Mouse (Mus musculus): ENCODE measurements around the gene Arhgap25. TPM values are rescaled to one million over a fixed set of nuclear protein-coding genes. Genes with fewer than 3 reads are reported as not detected.

The Arhgap25 gene
- polyA plus RNA-seq, 1 experiment: 0.42 TPM

DNA sequence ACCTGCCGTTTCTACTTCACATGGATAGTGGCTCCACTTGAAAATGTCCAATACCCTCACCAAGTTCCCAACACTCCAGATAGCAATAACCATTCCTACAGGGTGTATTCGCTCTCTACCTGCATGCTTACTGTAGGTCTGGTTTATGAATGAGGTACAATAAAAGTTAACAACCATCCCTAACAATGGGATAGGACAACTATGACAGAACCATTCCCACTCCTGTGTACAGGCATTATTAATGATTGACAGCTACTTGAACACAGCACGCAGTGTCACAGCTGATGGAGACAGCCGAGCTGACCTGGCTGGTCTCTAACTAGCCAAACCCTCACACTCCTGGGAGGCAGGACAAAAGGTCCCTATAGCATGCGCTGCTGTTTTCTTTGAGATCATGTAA, 4.6 kb upstream of the Arhgap25 start:
- Histone ChIP-seq H3K27ac (ENCODE audit: insufficient read depth, low read length) (no peak overlapping the region), H3K4me3 (ENCODE audit: insufficient read depth, low read length) (no peak overlapping the region), H3K4me1 (ENCODE audit: control insufficient read depth, insufficient read depth, low read length) (no peaks in the 10 kb centered on the region; the same call in 1 of the 2 replicates)
- TF ChIP-seq POLR2A (IDR thresholded peaks at IDR 0.05; ENCODE audit: low read depth, low read length) (no peak), CTCF (IDR thresholded peaks at IDR 0.05; ENCODE audit: borderline replicate concordance, insufficient read depth, low read length) (no peak)

GRCm38 (mm10) chr6:87536270-87536669, 3.2 kb upstream of the Arhgap25 start:
- no peaks in the 10 kb centered on the region for H3K4me1 ChIP-seq (ENCODE audit: control insufficient read depth, insufficient read depth, low read length)
- H3K4me3 ChIP-seq (ENCODE audit: insufficient read depth, low read length): no peak overlapping the region
- no peak overlapping the region for H3K27ac ChIP-seq (ENCODE audit: insufficient read depth, low read length)
- TF ChIP-seq POLR2A (IDR thresholded peaks at IDR 0.05; ENCODE audit: low read depth, low read length) (no peak), CTCF (IDR thresholded peaks at IDR 0.05; ENCODE audit: borderline replicate concordance, insufficient read depth, low read length) (no peak)

GRCm38 (mm10) chr6:87535651-87536050, 2.6 kb upstream of the Arhgap25 start:
- H3K27ac ChIP-seq (ENCODE audit: insufficient read depth, low read length): no peak overlapping the region
- H3K4me1 ChIP-seq (ENCODE audit: control insufficient read depth, insufficient read depth, low read length): no peaks in the 10 kb centered on the region
- TF ChIP-seq POLR2A (IDR thresholded peaks at IDR 0.05; ENCODE audit: low read depth, low read length) (no peak), CTCF (IDR thresholded peaks at IDR 0.05; ENCODE audit: borderline replicate concordance, insufficient read depth, low read length) (no peak)
- no peak overlapping the region for H3K4me3 ChIP-seq (ENCODE audit: insufficient read depth, low read length)

DNA sequence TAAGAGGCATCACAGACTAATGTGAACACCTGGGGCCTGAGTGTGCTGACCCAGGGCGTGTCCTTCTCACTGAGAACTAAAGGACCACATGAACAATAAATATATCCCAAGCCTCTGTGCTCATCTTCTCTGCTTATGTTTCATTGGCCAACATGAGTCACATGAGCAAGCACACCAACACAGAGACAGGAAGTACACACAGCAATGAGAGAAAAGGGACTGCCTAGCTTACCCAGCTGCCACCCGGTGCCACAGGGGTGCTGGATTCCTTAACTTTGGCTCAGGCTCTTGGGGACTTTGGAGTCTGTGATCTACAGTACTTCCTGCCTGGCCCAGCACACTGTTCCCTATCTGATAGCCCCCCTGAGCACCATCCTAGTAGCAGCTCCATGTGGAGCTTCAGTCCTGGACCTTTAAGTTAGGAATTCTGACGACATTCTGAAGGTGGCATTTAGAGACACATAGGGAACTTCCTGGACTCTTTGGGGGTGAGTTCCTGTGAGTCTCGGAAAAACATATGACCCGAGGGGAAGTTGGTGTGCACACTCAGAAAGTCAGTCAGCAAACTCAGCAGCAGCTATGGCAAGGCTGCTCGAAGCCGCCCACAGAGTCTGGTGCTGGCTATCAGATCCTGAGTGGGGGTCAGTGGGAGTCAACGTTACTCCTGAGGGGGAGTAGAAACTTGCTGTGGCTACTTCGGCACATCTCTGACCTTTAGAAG, 2.0 kb upstream of the Arhgap25 start:
- no peak overlapping the region for H3K4me3 ChIP-seq (ENCODE audit: insufficient read depth, low read length)
- H3K27ac ChIP-seq (ENCODE audit: insufficient read depth, low read length): no peak overlapping the region
- no peaks in the 10 kb centered on the region for H3K4me1 ChIP-seq (ENCODE audit: control insufficient read depth, insufficient read depth, low read length)
- TF ChIP-seq POLR2A (IDR thresholded peaks at IDR 0.05; ENCODE audit: low read depth, low read length) (no peak), CTCF (IDR thresholded peaks at IDR 0.05; ENCODE audit: borderline replicate concordance, insufficient read depth, low read length) (no peak)

DNA sequence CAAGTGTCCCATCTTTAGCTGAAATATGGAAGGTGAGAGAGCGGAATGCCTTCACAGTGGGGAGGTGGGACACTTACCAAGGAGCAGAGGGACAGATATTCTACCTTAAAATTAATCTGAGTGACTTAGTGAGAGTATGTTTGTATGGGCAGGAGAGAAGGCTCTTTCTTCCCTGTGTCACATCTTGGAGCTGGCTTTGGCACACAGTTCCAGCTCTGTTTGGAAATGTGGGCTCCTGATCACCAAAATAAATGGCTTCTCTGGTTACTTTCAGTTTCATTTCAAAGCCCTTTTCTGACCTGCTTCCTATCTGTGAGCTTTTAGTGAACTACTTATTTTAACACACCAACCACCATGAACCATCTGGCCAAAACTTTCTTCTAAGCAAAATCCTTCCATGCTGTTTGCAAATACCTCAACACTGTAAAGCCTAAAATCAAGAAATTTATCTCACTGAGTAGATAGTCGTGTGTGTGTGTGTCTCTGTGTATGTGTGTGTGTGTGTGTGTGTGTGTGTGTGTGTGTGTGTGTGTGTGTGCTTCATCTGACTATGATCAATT, 1.5 kb downstream of the Arhgap25 start:
- Histone ChIP-seq H3K27ac (ENCODE audit: insufficient read depth, low read length) (no peak overlapping the region), H3K4me3 (ENCODE audit: insufficient read depth, low read length) (no peak overlapping the region), H3K4me1 (ENCODE audit: control insufficient read depth, insufficient read depth, low read length) (no peaks in the 10 kb centered on the region)
- no peak for TF ChIP-seq POLR2A (IDR thresholded peaks at IDR 0.05; ENCODE audit: low read depth, low read length)
- TF ChIP-seq CTCF (IDR thresholded peaks at IDR 0.05; ENCODE audit: borderline replicate concordance, insufficient read depth, low read length): no peak

DNA sequence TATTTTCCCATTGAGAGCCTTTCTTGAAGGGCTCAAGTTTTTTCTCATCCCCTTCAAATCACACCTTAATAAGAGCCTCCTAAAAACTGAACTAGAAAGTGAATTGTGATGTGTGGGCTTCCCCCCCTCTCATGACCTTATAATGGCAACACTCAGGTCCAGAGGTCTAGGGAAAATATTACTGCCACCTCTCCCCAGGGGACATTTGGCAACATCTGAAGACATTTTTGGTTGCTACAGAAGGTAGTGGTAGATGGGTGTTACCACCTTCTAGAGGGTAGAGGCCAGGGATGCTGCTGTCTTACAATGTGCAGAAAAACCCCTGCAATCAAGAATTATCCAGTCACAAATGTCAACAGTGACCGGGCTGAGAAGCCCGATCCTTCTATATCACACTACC, 2.7 kb downstream of the Arhgap25 start:
- H3K4me1 ChIP-seq (ENCODE audit: control insufficient read depth, insufficient read depth, low read length): no peaks in the 10 kb centered on the region
- TF ChIP-seq CTCF (IDR thresholded peaks at IDR 0.05; ENCODE audit: borderline replicate concordance, insufficient read depth, low read length): no peak
- no peak for TF ChIP-seq POLR2A (IDR thresholded peaks at IDR 0.05; ENCODE audit: low read depth, low read length)
- no peak overlapping the region for H3K4me3 ChIP-seq (ENCODE audit: insufficient read depth, low read length)
- H3K27ac ChIP-seq (ENCODE audit: insufficient read depth, low read length): no peak overlapping the region

DNA sequence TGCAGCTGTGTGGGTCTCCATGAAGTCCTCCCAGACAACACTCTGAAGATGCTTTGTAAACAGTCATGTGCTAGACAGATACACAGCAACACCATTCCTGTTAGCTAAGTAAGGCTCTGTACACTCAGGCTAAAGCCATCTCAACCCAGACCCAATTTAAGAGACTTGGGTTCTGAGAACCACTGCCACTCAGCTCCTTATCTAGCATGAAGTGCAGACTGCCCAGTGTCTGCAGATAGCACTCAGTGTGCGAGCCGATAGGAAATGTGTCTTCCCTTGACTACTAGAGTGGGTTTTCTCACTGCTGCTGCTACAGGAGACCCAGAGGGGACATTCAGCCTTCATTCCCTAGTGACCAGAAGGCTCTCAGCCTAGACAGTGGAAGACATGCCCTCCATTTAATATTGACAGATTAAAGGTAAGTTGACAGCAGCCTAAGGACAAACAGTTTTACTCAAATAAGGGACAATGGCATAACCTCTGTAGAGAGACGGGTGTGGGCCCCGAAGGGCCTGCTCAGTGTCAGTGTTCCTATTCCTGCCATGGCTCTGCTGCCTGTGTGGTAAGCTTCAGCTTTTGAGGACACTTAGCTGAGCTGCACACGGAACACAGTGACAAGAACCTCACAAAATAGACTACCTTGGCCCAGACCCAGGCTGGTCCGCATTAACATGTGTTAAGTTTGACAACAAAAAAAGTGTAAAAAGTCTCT, 5.1 kb downstream of the Arhgap25 start:
- TF ChIP-seq CTCF (IDR thresholded peaks at IDR 0.05; ENCODE audit: borderline replicate concordance, insufficient read depth, low read length) (no peak), POLR2A (IDR thresholded peaks at IDR 0.05; ENCODE audit: low read depth, low read length) (no peak)
- H3K4me1 ChIP-seq (ENCODE audit: control insufficient read depth, insufficient read depth, low read length): no peaks in the 10 kb centered on the region

GRCm38 (mm10) chr6:87527366-87527765, 5.7 kb downstream of the Arhgap25 start:
- no peak overlapping the region for H3K27ac ChIP-seq (ENCODE audit: insufficient read depth, low read length)
- TF ChIP-seq POLR2A (IDR thresholded peaks at IDR 0.05; ENCODE audit: low read depth, low read length): no peak
- no peak for TF ChIP-seq CTCF (IDR thresholded peaks at IDR 0.05; ENCODE audit: borderline replicate concordance, insufficient read depth, low read length)
- no peak overlapping the region for H3K4me3 ChIP-seq (ENCODE audit: insufficient read depth, low read length)

More for the DNA sequence above, 5.1 kb downstream of the Arhgap25 start:
- H3K4me3 ChIP-seq (ENCODE audit: insufficient read depth, low read length): no peak overlapping the region
- H3K27ac ChIP-seq (ENCODE audit: insufficient read depth, low read length): no peak overlapping the region

DNA sequence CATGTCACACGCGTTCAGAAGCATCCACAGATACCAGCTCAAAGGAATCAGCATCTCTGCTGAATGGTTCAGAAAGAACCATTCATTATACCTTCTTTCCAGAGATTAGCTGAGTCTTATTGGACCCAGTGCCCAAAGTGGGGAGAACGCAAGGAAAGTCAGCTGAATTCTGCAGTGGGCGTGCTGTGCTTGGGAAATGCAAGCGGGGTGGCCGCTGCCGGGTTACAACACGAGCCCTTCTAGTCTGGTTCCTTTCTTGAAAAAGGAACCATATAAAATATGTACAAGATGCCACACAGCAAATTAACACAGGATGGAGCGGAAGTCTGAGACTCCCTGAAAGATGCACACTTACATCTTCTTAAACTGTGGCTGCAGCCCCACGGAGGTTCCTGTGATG, 7.9 kb downstream of the Arhgap25 start:
- no peak overlapping the region for H3K27ac ChIP-seq (ENCODE audit: insufficient read depth, low read length)
- H3K4me1 ChIP-seq (ENCODE audit: control insufficient read depth, insufficient read depth, low read length): no peaks in the 10 kb centered on the region
- H3K4me3 ChIP-seq (ENCODE audit: insufficient read depth, low read length): no peak overlapping the region
- TF ChIP-seq POLR2A (IDR thresholded peaks at IDR 0.05; ENCODE audit: low read depth, low read length): no peak
- no peak for TF ChIP-seq CTCF (IDR thresholded peaks at IDR 0.05; ENCODE audit: borderline replicate concordance, insufficient read depth, low read length)

More at GRCm38 (mm10) chr6:87527366-87527765, 5.7 kb downstream of the Arhgap25 start:
- no peaks in the 10 kb centered on the region for H3K4me1 ChIP-seq (ENCODE audit: control insufficient read depth, insufficient read depth, low read length)

- H3K4me3 ChIP-seq (ENCODE audit: insufficient read depth, low read length): no peak overlapping the region
- H3K27ac ChIP-seq (ENCODE audit: insufficient read depth, low read length): no peak overlapping the region
- H3K4me1 ChIP-seq (ENCODE audit: control insufficient read depth, insufficient read depth, low read length): no peaks in the 10 kb centered on the region
- TF ChIP-seq POLR2A (IDR thresholded peaks at IDR 0.05; ENCODE audit: low read depth, low read length) (no peak), CTCF (IDR thresholded peaks at IDR 0.05; ENCODE audit: borderline replicate concordance, insufficient read depth, low read length) (no peak)
These were observed 8.8 kb downstream of the Arhgap25 start for GRCm38 (mm10) chr6:87524281-87524680.

All from embryonic fibroblast, embryonic 13.5 days (primary cell).